Mouse (Mus musculus) lung, embryonic 15.5 days (tissue): ENCODE data around the gene Calhm1. TPM values are rescaled to one million over a fixed set of nuclear protein-coding genes. Genes with fewer than 3 reads are reported as not detected.
A peak's percentile ranks its signal among the peaks of the same experiment; 100 is the strongest.
"Not testable (repeated sequence)": the region's sequence is repeated elsewhere in the genome, so short reads cannot be mapped to it uniquely, and the experiment has no call there.

ENCODE experiments used
- ATAC-seq: fragments of 200-750 bp; cut with Nextera tagmentation; 2 replicates; pipeline ENCODE4 v1.8.0; 2017; ENCODE audit warnings: moderate number of reproducible peaks, borderline replicate concordance; ENCODE audit not compliant: low FRiP score, low TSS enrichment; ENCODE audit errors: extremely low read depth
- H3K27ac ChIP-seq: fragments of 300-500 bp; sonication (generic); 2 replicates; pipeline ENCODE4 v1.5.1; 2015; ENCODE audit warnings: moderate library complexity, mild to moderate bottlenecking, inconsistent platforms
- H3K27me3 ChIP-seq: fragments of 300-500 bp; sonication (generic); 2 replicates; pipeline ENCODE4 v1.6.1; 2015; ENCODE audit warnings: inconsistent platforms
- H3K36me3 ChIP-seq: fragments of 300-500 bp; sonication (generic); 2 replicates; pipeline ENCODE4 v1.6.1; 2015; ENCODE audit warnings: inconsistent platforms
- H3K4me1 ChIP-seq: fragments of 300-500 bp; sonication (generic); 2 replicates; pipeline ENCODE4 v1.6.1; 2015; ENCODE audit warnings: inconsistent platforms
- H3K4me2 ChIP-seq: fragments of 300-500 bp; sonication (generic); 2 replicates; pipeline ENCODE4 v1.6.1; 2015; ENCODE audit warnings: inconsistent platforms, mild to moderate bottlenecking, moderate library complexity
- H3K4me3 ChIP-seq: fragments of 300-500 bp; sonication (generic); 2 replicates; pipeline ENCODE4 v1.5.1; 2015; ENCODE audit warnings: mild to moderate bottlenecking, inconsistent platforms
- H3K9ac ChIP-seq: fragments of 300-500 bp; sonication (generic); 2 replicates; pipeline ENCODE4 v1.6.1; 2015; ENCODE audit warnings: inconsistent platforms
- H3K9me3 ChIP-seq: fragments of 300-500 bp; sonication (generic); 2 replicates; pipeline ENCODE4 v1.6.1; 2016; ENCODE audit warnings: inconsistent platforms
- WGBS: fragments of 180-500 bp; shearing (Covaris S2); methylation state at CpG from one replicate; pipeline ENCODE4 v1.1.7; 2015; 5-methylcytosine and 5-hydroxymethylcytosine counted together
- polyA plus RNA-seq: library from polyadenylated mRNA; unstranded; fragments of >200 nt; fragmentation: Nextera tagmentation; extraction: Ambion mirVana; gene quantifications from 2 replicates; pipeline ENCODE4 v1.2.1, GENCODE M21; 2015

Gene Calhm1
- polyA plus RNA-seq, 1 experiment from 2014 or later, result not detected

DNA sequence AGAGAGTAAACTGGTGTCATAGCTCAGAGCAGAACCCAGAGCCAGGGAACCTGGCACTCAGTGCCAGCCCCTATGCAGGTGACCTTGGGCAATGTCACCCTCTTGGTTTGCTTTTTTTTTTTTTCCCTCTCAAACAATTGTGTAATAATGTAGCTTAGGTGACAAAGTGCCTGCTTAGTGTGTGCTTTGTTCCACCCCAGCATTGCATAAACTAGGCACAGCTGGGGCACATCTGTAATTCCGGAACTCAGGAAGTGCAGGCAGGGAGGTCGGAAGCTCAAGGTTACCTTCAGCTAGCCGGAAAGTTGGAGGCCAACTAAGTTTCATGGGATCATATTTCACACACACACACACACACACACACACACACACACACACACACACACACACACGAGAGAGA, 5.8 kb upstream of the Calhm1 start:
- WGBS, result 25% methylated on average over 4 of the region's 4 CpGs
- H3K9me3 ChIP-seq, result no peaks in the 10 kb centered on the region
- no peak overlapping the region for H3K4me2 ChIP-seq
- H3K4me3 ChIP-seq, result no peak overlapping the region
- ATAC-seq, result no peak
- no peak overlapping the region for H3K9ac ChIP-seq
- H3K27ac ChIP-seq, result no peak overlapping the region
- peaks cover 20% of the 10 kb centered on the region for H3K27me3 ChIP-seq
- H3K4me1 ChIP-seq, result peaks cover 4% of the 10 kb centered on the region; the same call in 1 of the 2 replicates
- no peaks in the 10 kb centered on the region for H3K36me3 ChIP-seq

DNA sequence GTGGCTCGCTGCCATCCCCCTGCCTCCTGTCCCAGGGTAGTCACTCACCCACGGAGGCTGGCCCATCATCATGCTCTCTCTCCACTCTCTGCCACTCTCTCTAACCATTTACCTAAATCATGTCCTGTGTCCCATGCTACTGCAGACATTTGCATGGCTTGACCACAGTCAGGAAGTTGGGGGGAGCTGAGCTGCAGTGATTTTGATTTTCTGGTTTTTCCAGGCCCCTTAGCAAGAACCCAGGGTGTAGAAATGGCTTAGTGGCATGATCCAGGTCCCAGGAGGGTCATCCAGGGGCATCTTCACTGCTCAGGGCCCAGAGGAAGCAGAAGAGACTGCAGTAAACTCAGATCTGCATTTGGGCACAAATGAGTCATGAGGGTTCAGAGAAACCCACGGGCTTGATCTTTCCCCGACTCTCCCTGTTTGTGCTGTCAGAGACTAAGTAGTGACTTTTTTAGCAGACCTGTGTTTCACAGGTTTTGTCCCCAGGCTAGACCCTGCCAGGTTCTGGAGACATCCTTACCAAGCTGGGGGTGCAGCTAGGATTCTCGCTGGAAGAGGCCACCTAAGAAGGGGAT, 4.3 kb upstream of the Calhm1 start:
- ATAC-seq, result no peak
- H3K9me3 ChIP-seq, result no peaks in the 10 kb centered on the region

DNA sequence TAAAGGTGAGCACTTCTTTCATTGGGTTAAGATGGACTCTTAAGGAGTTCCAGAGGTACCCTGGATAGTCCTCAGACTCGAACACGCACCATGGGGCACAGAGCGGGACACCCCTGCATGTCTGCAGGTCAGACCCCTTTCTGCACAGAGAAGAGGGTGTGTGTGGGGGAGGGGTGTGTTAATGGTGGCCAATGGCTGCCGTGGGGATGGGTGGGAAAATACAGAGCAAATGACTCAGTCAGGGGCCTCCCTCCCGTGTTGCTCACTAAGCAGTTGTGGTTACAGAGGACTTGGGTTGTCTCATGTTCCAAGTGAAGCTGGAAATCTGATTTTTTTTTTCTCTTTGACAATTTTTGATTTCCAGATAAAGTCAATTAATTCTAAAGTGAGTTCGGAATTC, 1.6 kb downstream of the Calhm1 start:
- no peak overlapping the region for H3K27ac ChIP-seq
- no peaks in the 10 kb centered on the region; the same call in 1 of the 2 replicates for H3K27me3 ChIP-seq
- peaks cover 11% of the 10 kb centered on the region for H3K4me1 ChIP-seq
- ATAC-seq, result no peak
- no peaks in the 10 kb centered on the region for H3K9me3 ChIP-seq
- no peaks in the 10 kb centered on the region for H3K36me3 ChIP-seq
- 76% methylated on average over 6 of the region's 6 CpGs for WGBS
- no peak overlapping the region for H3K4me2 ChIP-seq
- H3K4me3 ChIP-seq, result no peak overlapping the region
- H3K9ac ChIP-seq, result no peak overlapping the region

More for the DNA sequence above, 4.3 kb upstream of the Calhm1 start:
- no peak overlapping the region for H3K9ac ChIP-seq
- H3K4me1 ChIP-seq, result peaks cover 4% of the 10 kb centered on the region; the same call in 1 of the 2 replicates
- no peaks in the 10 kb centered on the region for H3K36me3 ChIP-seq
- 72% methylated on average over 5 of the region's 5 CpGs for WGBS
- H3K4me3 ChIP-seq, result no peak overlapping the region
- no peak overlapping the region for H3K27ac ChIP-seq
- peaks cover 20% of the 10 kb centered on the region for H3K27me3 ChIP-seq
- H3K4me2 ChIP-seq, result no peak overlapping the region

DNA sequence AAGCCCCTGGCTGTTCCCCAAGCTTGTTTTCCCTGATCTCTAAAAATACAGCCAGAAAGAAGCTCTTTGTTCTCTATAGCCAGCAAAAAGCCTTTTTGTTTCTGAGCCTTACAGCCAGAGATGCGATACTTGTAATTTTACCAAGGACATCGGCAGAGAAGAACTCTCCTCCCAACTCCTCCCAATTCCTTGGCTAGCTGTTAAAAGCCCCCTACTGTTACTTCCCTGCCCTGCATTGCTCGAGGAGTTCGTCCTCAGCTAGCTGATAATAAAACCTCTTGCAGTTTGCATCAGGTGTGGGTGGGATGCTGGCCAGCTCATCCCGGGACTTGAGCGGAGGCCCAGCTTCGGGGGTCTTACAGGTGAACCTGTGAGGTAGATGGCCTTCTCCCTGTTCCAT, 4.4 kb downstream of the Calhm1 start:
- ATAC-seq, H3K27me3 ChIP-seq, H3K4me3 ChIP-seq, H3K36me3 ChIP-seq, H3K27ac ChIP-seq, H3K4me2 ChIP-seq, H3K9me3 ChIP-seq, H3K9ac ChIP-seq: not testable (repeated sequence)
- 32% methylated on average over 7 of the region's 7 CpGs for WGBS
- peaks cover 21% of the 10 kb centered on the region for H3K4me1 ChIP-seq

DNA sequence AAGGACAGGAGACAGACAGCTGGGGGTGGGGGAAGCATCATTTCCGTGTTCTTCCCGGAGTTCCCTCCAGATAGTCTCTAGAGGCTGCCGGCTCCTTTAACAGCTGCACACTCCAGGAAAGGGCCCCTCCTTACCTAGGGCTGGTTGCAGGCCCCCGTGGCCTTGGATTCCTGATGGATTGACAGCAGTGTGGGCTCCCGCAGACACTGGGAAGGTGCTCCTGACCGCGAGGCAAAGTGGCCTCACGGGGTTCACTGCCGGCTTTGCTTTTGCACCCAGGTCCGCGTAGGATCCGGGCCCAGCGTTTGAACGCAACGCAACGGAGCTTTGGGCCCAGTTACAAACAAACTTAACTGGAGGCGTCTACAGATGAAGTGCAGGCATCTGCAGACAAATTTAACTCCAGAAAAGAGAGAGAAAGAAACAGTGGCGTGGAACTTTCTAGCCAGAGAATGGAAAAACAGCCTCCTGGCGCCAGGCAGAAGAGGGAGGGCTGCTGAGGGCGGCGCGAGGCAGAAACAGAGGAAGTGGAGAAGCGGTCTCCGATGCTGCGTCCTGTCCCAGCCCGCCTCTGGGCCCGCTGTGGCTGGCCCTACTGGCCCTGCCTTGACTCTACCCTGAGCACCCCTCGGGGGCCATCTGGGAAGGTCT, 6.2 kb downstream of the Calhm1 start, which contains the start of gene Calhm2:
Calhm2 (minus strand) TSS at position 524 of the 651 bp plus-strand sequence.
- WGBS, result 1% methylated on average over 28 of the region's 28 CpGs
- Histone ChIP-seq H3K4me1 (peaks cover 21% of the 10 kb centered on the region), H3K4me2 (peak within 1 kb of the TSS; percentile 63), H3K9ac (peak within 1 kb of the TSS; percentile 67), H3K27ac (peak within 1 kb of the TSS; percentile 93), H3K4me3 (peak within 1 kb of the TSS; percentile 54), H3K9me3 (no peaks in the 10 kb centered on the region), H3K27me3 (no peaks in the 10 kb centered on the region; the same call in 1 of the 2 replicates), H3K36me3 (peaks cover 5% of the 10 kb centered on the region; the same call in 1 of the 2 replicates)
- ATAC-seq, result peak; percentile 85

DNA sequence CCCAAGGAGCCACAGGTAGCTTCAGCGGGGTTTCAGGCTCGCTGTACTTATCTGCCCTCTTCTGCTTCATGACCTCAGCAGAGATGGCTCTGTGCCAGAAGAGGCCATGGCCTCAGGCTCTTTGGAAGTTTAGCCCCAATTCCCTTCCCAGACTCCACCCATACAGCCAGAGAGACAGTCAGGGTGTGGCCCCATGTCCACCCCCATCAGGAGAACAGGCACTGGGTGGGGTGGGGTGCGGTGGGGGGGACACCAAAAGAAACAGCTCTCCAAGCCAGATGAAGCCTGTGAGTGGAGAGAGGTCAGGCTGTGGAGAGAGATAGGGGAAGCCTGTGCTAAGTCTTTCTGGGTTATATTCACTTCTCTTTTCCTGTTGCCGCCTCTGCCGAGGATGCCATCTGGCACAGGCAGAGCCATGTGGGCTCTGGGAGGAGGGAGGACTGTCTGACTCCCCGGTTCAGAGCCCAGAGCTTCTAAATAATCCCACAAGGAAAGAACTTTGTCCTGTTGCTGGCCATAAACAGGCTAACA, 6.9 kb downstream of the Calhm1 start:
- Histone ChIP-seq H3K4me1 (peaks cover 21% of the 10 kb centered on the region), H3K36me3 (peaks cover 12% of the 10 kb centered on the region; the same call in 1 of the 2 replicates), H3K27me3 (no peaks in the 10 kb centered on the region; the same call in 1 of the 2 replicates), H3K4me3 (peak overlapping the region; percentile 54), H3K9ac (peak overlapping the region; percentile 67), H3K4me2 (peak overlapping the region; percentile 63), H3K9me3 (no peaks in the 10 kb centered on the region), H3K27ac (peak overlapping the region; percentile 93)
- 15% methylated on average over 6 of the region's 6 CpGs for WGBS
- ATAC-seq, result peak; percentile 16; the same call in 1 of the 2 replicates

DNA sequence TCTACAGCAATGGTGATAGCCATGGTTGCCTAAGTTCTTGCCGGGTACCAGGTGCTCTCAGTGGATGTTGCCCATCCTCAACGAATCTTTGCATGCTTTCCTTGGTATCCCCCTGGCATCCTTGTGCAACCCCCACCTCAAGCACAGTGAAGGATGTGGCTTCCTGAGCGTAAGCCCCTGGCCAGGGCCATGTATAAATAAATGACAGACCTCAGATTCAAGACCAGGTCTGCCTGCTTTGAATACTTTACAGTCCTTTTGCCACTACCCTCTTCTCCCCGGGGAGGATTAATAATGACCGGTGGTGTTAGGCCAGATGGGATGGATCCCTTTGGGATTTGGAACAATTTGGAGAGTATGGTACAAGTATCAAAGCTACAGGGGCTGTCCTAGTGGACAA, 7.9 kb downstream of the Calhm1 start:
- peaks cover 21% of the 10 kb centered on the region for H3K4me1 ChIP-seq
- H3K4me3 ChIP-seq, result no peak overlapping the region
- no peak overlapping the region for H3K4me2 ChIP-seq
- ATAC-seq, result no peak
- H3K9ac ChIP-seq, result no peak overlapping the region
- H3K27ac ChIP-seq, result no peak overlapping the region
- peaks cover 22% of the 10 kb centered on the region for H3K36me3 ChIP-seq
- H3K27me3 ChIP-seq, result no peaks in the 10 kb centered on the region; the same call in 1 of the 2 replicates
- 85% methylated on average over 5 of the region's 5 CpGs for WGBS
- no peaks in the 10 kb centered on the region for H3K9me3 ChIP-seq

DNA sequence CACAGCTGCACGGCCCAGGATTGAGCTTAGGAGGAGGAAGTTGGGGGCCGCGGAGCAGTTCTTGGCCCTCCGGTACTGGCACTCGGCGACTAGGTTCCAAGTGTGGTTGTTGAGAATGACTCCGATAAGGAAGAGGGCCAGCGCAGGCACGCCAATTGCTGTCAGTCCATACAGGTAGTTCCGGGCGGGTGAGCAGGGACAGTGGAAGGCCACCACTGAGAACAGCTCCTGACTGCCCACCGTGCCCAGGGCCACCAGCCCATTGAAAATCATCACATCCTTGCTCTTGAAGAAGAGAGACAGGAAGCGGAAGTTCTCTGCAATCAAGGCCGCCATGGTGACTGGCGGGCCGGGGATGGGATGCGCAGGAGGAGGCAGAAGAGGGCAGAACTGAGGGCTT, 8.5 kb downstream of the Calhm1 start:
- H3K36me3 ChIP-seq, result peaks cover 28% of the 10 kb centered on the region
- 86% methylated on average over 17 of the region's 17 CpGs for WGBS
- no peak overlapping the region for H3K4me3 ChIP-seq
- H3K4me2 ChIP-seq, result no peak overlapping the region
- H3K27ac ChIP-seq, result no peak overlapping the region
- peaks cover 21% of the 10 kb centered on the region for H3K4me1 ChIP-seq
- H3K9me3 ChIP-seq, result no peaks in the 10 kb centered on the region
- no peak overlapping the region for H3K9ac ChIP-seq
- no peak for ATAC-seq
- no peaks in the 10 kb centered on the region; the same call in 1 of the 2 replicates for H3K27me3 ChIP-seq

DNA sequence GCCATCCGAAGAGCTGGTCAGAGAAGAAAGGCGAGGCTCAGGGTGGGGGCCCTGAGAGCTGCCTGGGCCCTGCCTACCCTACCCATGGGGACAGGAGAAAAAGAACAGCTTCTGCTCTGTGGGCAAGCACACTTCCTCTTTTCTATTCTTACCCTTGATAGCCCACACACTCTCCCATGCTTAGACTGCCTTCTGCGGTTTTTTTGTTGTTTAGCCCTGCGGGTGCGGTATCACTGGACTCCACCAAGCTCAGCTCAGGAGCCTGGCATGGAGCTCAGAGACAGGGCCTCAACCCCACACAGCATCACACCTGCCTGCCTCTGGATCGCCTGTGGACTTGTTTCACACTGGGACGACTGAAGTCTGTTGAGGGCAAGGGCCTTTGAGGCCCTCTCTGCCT, 10.9 kb downstream of the Calhm1 start:
- 85% methylated on average over 7 of the region's 7 CpGs for WGBS
- H3K36me3 ChIP-seq, result peaks cover 52% of the 10 kb centered on the region
- ATAC-seq, result no peak

DNA sequence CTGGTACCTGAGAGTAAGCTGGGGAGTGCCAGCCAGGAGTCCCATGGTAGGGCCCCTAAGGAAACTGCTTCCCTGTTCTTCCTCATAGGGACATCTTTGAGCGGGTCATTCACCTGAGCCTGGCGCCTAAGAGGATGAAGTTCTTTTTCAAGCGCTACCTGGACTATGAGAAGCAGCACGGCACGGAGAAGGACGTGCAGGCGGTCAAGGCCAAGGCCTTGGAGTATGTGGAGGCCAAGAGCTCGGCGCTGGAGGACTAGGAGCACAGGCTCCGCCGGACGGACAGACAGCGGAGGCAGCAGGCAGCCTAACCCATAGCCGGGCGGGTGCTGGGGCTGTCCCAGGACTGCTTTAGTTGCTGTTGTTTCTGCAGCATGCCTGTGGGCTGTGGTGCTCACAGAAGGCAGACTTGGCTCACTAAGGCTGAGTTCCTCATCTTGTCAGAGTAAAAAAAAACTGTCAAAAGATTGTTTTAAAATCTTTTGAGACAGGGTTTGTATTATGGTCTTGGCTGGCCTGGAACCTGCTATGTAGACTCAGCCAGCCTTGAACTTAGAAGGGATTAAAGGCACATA, 13.4 kb downstream of the Calhm1 start:
- peaks cover 75% of the 10 kb centered on the region for H3K36me3 ChIP-seq
- no peak for ATAC-seq
- WGBS, result 90% methylated on average over 15 of the region's 15 CpGs

More for the DNA sequence above, 10.9 kb downstream of the Calhm1 start:
- H3K4me2 ChIP-seq, result no peak overlapping the region
- H3K9me3 ChIP-seq, result no peaks in the 10 kb centered on the region
- H3K27me3 ChIP-seq, result no peaks in the 10 kb centered on the region
- H3K27ac ChIP-seq, result no peak overlapping the region
- H3K4me3 ChIP-seq, result no peak overlapping the region
- peaks cover 14% of the 10 kb centered on the region for H3K4me1 ChIP-seq
- no peak overlapping the region for H3K9ac ChIP-seq

DNA sequence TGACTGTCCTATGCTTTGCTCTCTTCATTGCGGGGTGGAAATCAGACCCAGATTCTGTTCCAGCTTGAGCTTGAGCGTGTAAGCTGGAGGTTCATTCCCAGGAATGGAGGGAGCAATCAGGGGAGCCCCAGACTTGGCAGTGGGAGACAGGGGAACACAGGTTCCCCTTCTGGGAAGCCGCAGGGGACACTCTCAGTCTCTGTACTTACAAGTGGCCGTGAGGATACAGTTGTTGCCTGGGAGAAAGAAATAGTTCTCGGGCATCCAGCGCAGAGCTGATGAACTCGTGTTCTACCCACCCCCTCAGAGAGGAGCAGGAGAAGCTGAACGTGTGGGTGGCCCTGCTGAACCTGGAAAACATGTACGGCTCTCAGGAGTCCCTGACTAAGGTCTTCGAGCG, 15.2 kb downstream of the Calhm1 start:
- no peaks in the 10 kb centered on the region for H3K4me1 ChIP-seq
- 86% methylated on average over 11 of the region's 11 CpGs for WGBS

More for the DNA sequence above, 13.4 kb downstream of the Calhm1 start:
- no peak overlapping the region for H3K9ac ChIP-seq
- H3K27me3 ChIP-seq, result no peaks in the 10 kb centered on the region
- no peak overlapping the region for H3K4me3 ChIP-seq
- no peaks in the 10 kb centered on the region for H3K9me3 ChIP-seq
- no peak overlapping the region for H3K4me2 ChIP-seq
- H3K4me1 ChIP-seq, result no peaks in the 10 kb centered on the region
- no peak overlapping the region for H3K27ac ChIP-seq

DNA sequence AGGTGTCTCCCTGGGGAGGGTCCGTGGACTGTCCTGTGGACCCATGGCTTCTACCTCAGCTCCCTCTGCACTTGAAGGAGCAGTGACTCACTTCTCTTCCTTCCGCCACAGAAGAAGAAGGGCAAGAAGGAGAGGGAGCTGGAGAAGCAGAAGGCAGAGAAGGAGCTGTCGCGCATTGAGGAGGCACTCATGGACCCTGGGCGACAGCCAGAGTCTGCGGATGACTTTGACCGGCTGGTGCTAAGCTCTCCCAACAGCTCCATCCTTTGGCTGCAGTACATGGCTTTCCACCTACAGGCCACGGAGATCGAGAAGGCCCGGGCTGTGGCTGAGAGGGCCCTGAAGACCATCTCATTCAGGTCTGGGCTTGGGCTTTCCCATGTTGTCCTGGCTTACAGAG, 15.9 kb downstream of the Calhm1 start:
- Histone ChIP-seq H3K27me3 (no peaks in the 10 kb centered on the region), H3K9me3 (no peaks in the 10 kb centered on the region), H3K4me2 (no peak overlapping the region), H3K27ac (no peak overlapping the region), H3K36me3 (peaks cover 88% of the 10 kb centered on the region), H3K4me1 (no peaks in the 10 kb centered on the region), H3K9ac (no peak overlapping the region), H3K4me3 (no peak overlapping the region)
- WGBS, result 89% methylated on average over 10 of the region's 10 CpGs
- ATAC-seq, result no peak

More for the DNA sequence above, 15.2 kb downstream of the Calhm1 start:
- H3K9me3 ChIP-seq, result no peaks in the 10 kb centered on the region
- H3K36me3 ChIP-seq, result peaks cover 90% of the 10 kb centered on the region
- no peaks in the 10 kb centered on the region for H3K27me3 ChIP-seq
- no peak overlapping the region for H3K4me3 ChIP-seq
- no peak overlapping the region for H3K27ac ChIP-seq
- no peak overlapping the region for H3K9ac ChIP-seq
- H3K4me2 ChIP-seq, result no peak overlapping the region
- ATAC-seq, result no peak
